Mouse (Mus musculus): ENCODE measurements around the gene Vmn1r185.
"Not testable (repeated sequence)": the region's sequence is repeated elsewhere in the genome, so short reads cannot be mapped to it uniquely, and the experiment has no call there.

Vmn1r185 gene

GRCm38 (mm10) chr7:26618364-26618763 is at the start of gene Vmn1r185:
Gene Vmn1r185, minus strand, starts transcription at chr7:26618464.
- ATAC-seq (ENCODE audit: low TSS enrichment): not testable (repeated sequence)

- ATAC-seq (ENCODE audit: low TSS enrichment): not testable (repeated sequence)
These were observed 49.2 kb upstream of the Vmn1r185 start for GRCm38 (mm10) chr7:26667466-26667865.

GRCm38 (mm10) chr7:26666011-26666410 is 47.7 kb upstream of the Vmn1r185 start:
- no peak for ATAC-seq (ENCODE audit: low TSS enrichment)

- no peak for ATAC-seq (ENCODE audit: low TSS enrichment)
These were observed 28.5 kb downstream of the Vmn1r185 start for GRCm38 (mm10) chr7:26589774-26590173.

- ATAC-seq (ENCODE audit: low TSS enrichment): no peak
These were observed 29.2 kb downstream of the Vmn1r185 start for GRCm38 (mm10) chr7:26589077-26589476.

All from frontal cortex, adult (tissue).